Mouse (Mus musculus) gastrocnemius, adult 2 months (tissue): ENCODE data around the gene Gm10188. TPM values are rescaled to one million over a fixed set of nuclear protein-coding genes. Genes with fewer than 3 reads are reported as not detected.

Experiments
- DNase-seq: peaks from one replicate; pipeline ENCODE4 v3.0.0; 2022
- H3K27ac ChIP-seq: fragments of 200-600 bp; 2 replicates; pipeline ENCODE4 v1.8.1; 2022; ENCODE audit warnings: mild to moderate bottlenecking
- H3K4me3 ChIP-seq: fragments of 200-600 bp; 2 replicates; pipeline ENCODE4 v1.8.1; 2022; ENCODE audit warnings: mild to moderate bottlenecking, moderate library complexity
- CTCF ChIP-seq: fragments of 200-600 bp; IDR thresholded peaks from 2 replicates; pipeline ENCODE4 v1.8.1; 2022; ENCODE audit warnings: antibody characterized with exemption, mild to moderate bottlenecking, moderate library complexity
- intact Hi-C: fragments of 180-260 bp; cut with DNase I; formaldehyde crosslinking; loops from one replicate; pipeline ENCODE4 v1.15.1; 2025
- microRNA-seq: library from miRNA; unstranded; fragments of <30 nt; microRNA quantifications from one replicate; pipeline ENCODE4 v1.2.0, GENCODE M21; 2021
- total RNA-seq, 2 experiments: library from RNA; stranded (reverse); gene quantifications; 2 replicates each; pipeline ENCODE4 v1.2.3; 2021

Gene Gm10188
- total RNA-seq, 2 experiments from 2014 or later: not detected

GRCm38 (mm10) chr1:132188442-132189066 is 41.0 kb downstream of the Gm10188 start:
- no peak for TF ChIP-seq CTCF
- Histone ChIP-seq H3K4me3 (no peak overlapping the region), H3K27ac (no peak overlapping the region)
- intact Hi-C loops: no loop called here
- DNase-seq: no peak

GRCm38 (mm10) chr1:132186303-132186702 is 43.3 kb downstream of the Gm10188 start:
- intact Hi-C loops: no loop called here
- Histone ChIP-seq H3K27ac (no peak overlapping the region), H3K4me3 (no peak overlapping the region)
- no peak for DNase-seq
- TF ChIP-seq CTCF: no peak

Small RNAs within 50 kb of the gene (microRNA-seq; reads per million reads assigned to microRNA genes)
- 11.6 reads per million, percentile 10 among the genes with 10 or more reads in this experiment for gene Mir135b

Other genes with a start within 250 kb of the Gm10188 start
- 10 to 100 TPM; 69.6 to 76.1 TPM for gene Elk4, start 222.2 kb downstream of the Gm10188 start, total RNA-seq
- 1 to 10 TPM; 4.4 to 9.8 TPM for gene Mfsd4a, start 161.7 kb downstream of the Gm10188 start, total RNA-seq
- 1 to 10 TPM; 3.0 to 4.1 TPM for gene Cdk18, start 90.1 kb downstream of the Gm10188 start, total RNA-seq
- not detected for gene Lemd1, start 38.3 kb downstream of the Gm10188 start, total RNA-seq
- gene AC124108.1, start 38.3 kb downstream of the Gm10188 start, total RNA-seq: not detected
- gene Klhdc8a, start 68.9 kb upstream of the Gm10188 start, total RNA-seq: under 1 TPM; 0.13 to 0.31 TPM
- gene Nuak2, start 86.4 kb upstream of the Gm10188 start, total RNA-seq: under 1 TPM; 0.38 to 0.98 TPM
- 10 to 100 TPM; 29.4 to 40.8 TPM for gene Tmcc2, start 161.5 kb upstream of the Gm10188 start, total RNA-seq
- 10 to 100 TPM in 1 of 2 experiments, 1 to 10 TPM in 1; 9.7 to 11.1 TPM for gene Dstyk, start 187.8 kb upstream of the Gm10188 start, total RNA-seq
- 10 to 100 TPM; 18.4 to 23.5 TPM for gene Rbbp5, start 247.6 kb upstream of the Gm10188 start, total RNA-seq